Mouse (Mus musculus) spleen, adult 2 months (tissue): ENCODE measurements at regions not wholly inside any gene's neighbourhood (a gene's known extent, or its start where the extent isn't known, plus 50 kb on each side); places are given as distances from the start of the nearest gene placed in this dataset.

Experiments
- CTCF ChIP-seq: fragments of 200-500 bp; IDR thresholded peaks from 2 replicates; pipeline ENCODE4 v1.5.1; 2011; ENCODE audit warnings: mild to moderate bottlenecking, inconsistent platforms; ENCODE audit not compliant: insufficient read depth, insufficient read length, insufficient replicate concordance; ENCODE audit errors: extremely low read depth
- POLR2A ChIP-seq: fragments of 200-500 bp; IDR thresholded peaks from 2 replicates; pipeline ENCODE4 v1.6.1; 2011; ENCODE audit warnings: low read depth, low read length, inconsistent platforms

- no peak for TF ChIP-seq POLR2A
- no peak for TF ChIP-seq CTCF
Observed at GRCm38 (mm10) chr13:63627894-63628287, 54.5 kb upstream of the Ptch1 start.
